Mouse (Mus musculus): ENCODE measurements around the gene Mark2.
A peak's percentile ranks its signal among the peaks of the same experiment; 100 is the strongest.

Gene Mark2

DNA sequence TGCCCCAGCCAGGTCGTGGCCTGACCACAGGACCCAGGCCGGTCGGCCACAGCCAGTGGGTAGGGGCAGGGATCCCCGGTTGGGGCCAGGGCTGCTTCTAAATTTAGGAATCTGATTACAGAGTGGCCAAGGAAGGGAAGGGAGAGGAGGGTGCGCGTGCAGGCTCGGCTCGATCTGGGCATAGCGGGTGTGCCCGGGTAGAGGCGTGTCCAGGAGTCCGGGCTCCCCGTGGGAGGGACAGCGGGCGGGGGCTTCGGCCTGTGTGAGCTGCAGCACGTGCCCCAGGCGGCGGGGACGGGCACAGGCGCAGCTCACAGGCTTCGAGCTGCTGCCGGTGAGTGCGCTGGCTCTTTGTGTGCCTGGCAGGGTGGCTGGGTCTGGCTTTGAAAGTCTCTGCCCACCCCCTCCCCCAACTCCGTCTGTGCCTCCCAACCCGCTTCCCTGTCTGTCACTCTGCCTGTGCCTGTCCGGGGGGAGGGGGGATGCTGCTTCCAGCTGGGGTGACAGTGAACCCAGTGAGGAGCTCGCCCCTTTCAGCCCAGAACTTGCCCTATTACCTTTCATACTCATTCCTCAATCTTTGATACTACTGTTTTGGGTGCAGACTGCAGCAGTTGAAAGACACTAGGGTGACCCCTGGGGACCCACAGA is 74.4 kb downstream of the Mark2 start, which contains the start of gene Rcor2:
Gene Rcor2, plus strand, starts transcription at position 235 of the 651 bp plus-strand sequence.
- DNase-seq (ENCODE audit: low spot score in 2 of 2): peak; percentile 41 to 44

DNA sequence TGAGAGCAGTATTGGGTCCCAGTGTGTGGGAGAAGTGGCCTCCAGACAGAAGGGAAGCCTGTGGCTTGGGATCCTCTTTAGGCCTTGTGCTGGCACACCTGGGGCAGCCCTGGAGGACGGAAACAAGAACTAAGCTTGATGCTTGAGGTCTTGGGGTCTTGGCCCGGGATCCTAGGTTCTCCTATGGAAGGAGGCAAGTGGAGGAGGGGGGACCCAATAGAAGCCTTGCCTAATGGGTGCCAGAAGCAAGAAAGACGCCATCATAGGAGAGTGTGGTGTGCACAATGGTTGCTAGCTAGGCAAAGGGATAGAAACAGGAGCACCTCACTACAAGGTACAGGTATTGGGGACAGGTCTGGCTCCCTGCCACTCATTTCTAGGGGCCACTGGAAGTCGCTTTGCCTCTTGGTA is 75.2 kb downstream of the Mark2 start:
- peak in 1 of 2 experiments; percentile 4 for DNase-seq (ENCODE audit: low spot score in 2 of 2)

DNA sequence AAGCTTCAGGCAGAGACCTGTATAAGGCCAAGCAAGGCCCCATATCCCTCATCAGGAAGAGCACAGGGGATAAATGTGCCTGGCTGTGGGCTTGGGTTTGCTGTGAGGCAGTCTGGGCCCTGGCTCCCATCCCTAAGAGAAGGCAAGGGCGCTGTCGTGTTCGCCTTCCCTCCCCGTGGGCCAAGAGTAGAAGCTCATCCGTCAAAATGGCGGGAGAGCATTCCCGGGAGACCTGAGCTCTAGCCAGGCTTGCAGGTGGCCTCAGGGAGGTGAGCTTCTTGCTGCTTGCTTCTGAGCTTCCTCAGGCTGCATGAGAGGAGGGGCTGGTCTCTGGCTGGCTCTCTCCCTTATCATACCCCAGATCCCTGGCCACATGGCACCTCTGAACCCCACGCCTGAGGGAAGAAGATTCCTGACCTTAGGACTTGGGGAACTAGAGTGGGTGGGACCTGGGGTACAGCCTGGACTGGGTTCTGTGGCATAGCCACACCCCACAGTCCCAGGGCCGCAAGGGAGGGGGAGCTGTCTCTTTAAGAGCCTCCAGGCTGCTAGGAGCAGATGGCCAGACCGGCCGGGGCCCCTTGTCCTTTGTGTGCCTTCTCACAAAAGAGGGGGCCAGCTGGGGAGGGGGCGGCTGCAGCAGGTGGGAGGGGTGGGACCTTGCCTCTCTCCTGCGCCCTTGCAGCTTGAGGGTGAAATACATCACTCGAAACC is 76.0 kb downstream of the Mark2 start:
- peak in 1 of 2 experiments; percentile 14 for DNase-seq (ENCODE audit: low spot score in 2 of 2)

- peak; percentile 17 to 49 for DNase-seq (ENCODE audit: low spot score in 2 of 2)
Measured at GRCm38 (mm10) chr19:7264766-7265331, 76.8 kb downstream of the Mark2 start.

DNA sequence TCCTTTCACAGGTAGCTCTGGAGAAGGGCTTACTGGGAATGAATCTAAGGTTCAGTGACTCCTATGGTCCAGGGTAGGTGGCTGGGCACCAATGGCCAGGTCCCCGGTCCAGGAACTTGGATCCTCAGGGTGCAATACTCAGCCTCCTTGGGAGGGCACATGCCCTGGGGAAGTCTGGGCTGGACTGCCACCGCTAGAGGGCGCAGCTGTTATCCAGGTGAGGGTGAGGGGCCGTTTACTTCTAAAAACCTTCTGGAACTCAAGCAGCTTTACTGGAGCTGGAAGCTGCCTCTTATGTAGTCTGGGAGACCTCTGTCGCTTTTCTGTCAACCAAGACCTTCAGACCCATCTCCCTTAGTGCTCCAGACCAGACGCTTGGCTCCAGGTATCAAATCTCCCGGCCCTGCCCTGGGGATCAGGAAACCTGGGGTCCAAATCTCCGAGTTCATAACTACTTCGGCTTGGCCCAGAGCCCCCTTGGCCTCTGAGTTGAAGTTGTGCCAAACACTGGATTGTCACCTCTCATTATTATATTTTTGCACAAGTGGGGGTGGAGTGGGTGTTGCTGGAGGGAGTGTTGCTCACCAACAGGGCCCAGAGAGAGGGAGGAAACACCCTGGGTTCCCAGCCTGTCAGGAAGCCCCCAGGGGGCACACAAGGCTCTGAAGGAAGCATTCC is 77.4 kb downstream of the Mark2 start:
- peak; percentile 35 to 70 for DNase-seq (ENCODE audit: low spot score in 2 of 2)

DNA sequence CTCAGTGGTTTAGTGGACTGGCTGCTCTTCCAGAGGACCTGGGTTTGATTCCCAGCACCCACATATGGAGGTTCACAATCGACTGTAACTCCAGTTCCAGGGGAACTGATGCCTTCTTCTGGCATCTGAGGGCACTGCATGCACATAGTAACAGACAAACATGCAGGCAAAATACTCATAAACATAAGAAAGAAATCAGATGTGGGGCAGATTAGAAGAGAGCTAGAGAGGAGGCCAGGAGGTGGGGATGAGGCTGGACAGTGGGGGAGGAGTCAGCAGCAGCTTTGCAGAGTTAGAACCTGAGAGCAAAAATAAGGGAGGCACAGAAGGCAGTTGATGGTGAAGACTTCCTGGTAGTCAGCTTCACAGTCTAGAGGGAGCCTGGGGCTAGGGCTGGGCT is 79.1 kb downstream of the Mark2 start:
- DNase-seq (ENCODE audit: low spot score in 2 of 2): no peak

DNA sequence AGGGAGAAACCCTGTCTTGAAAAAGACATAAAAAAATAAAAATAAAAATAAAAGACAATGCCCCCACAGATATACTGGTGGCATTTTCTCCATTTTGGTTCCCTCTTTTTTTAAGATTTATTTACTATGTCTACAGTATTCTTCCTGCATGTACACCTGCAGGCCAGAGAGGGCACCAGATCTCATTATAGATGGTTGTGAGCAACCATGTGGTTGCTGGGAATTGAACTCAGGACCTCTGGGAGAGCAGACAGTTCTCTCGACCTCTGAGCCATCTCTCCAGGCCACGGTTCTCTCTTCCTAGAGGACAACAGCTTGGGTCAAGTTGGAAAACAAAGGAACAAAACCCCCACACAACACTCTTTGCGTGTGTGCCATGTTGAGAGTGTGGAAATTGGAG is 79.7 kb downstream of the Mark2 start:
- DNase-seq (ENCODE audit: low spot score in 2 of 2): no peak

- DNase-seq (ENCODE audit: low spot score in 2 of 2): no peak
Measured at GRCm38 (mm10) chr19:7261476-7261875, 80.2 kb downstream of the Mark2 start.

- no peak for DNase-seq (ENCODE audit: low spot score in 2 of 2)
Measured at GRCm38 (mm10) chr19:7257881-7258280, 83.8 kb downstream of the Mark2 start.

DNA sequence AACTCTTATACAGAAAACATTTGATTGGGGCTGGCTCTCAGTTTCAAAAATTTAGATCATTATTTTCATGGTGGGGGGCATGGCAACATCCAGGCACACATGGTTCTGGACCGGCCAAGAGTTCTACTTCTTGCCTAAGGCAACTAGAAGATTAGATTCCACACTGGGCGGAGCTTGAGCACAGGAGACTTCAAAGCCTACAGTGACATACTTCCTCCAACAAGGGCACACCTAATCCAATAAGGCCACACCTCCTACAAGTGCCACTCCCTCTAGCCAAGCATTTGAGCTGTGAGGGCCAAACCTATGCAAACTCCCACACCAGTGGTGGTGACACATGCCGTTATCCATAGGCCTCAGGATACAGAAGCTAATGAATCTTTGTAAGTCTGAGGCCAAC is 95.6 kb downstream of the Mark2 start:
- no peak for DNase-seq (ENCODE audit: low spot score in 2 of 2)

GRCm38 (mm10) chr19:7240782-7241690 is 100.6 kb downstream of the Mark2 start, which contains the start of gene Naa40:
Gene Naa40, minus strand, starts transcription at chr19:7241183.
- DNase-seq (ENCODE audit: low spot score in 2 of 2): peak; percentile 87 to 90

DNA sequence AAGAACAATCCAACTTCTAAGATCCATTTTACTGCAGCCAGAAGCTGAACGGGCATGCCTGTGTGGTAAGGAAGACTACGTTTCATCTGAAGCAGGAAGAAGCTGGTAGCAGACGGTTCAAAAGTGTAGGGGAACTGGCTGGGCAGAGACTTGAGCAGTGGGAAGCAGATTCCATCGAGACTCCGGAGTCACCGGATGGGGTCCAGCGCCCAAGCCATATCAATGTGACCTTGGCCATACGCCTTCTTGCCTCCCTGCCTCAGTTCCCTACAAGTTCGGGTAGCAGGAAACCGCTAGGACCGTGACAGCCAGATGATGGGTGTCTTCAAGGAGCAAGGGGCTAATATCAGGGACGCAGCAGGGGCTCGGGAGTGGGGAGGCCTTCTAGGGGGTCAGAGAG is 101.4 kb downstream of the Mark2 start:
- no peak for DNase-seq (ENCODE audit: low spot score in 2 of 2)

DNA sequence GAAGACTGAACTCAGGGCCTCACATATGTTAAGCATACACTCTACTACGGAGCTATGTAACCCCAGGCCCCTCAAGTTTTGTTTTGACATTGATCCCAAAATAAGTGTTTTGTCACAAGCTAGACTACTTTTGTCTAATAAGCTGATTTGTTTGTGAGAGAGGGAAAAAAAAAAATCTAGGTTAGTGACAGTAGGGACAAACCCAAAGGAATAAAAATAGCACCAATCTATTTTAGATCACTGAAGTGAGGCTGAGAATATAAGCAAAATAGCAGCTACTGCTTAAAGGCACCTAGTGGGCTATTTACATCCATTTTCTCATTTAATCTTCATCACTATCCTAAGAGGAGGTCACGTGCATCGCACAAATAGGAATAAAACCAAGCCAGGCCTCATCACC is 102.1 kb downstream of the Mark2 start:
- DNase-seq (ENCODE audit: low spot score in 2 of 2): no peak

GRCm38 (mm10) chr19:7236742-7237141 is 104.9 kb downstream of the Mark2 start:
- no peak for DNase-seq (ENCODE audit: low spot score in 2 of 2)

DNA sequence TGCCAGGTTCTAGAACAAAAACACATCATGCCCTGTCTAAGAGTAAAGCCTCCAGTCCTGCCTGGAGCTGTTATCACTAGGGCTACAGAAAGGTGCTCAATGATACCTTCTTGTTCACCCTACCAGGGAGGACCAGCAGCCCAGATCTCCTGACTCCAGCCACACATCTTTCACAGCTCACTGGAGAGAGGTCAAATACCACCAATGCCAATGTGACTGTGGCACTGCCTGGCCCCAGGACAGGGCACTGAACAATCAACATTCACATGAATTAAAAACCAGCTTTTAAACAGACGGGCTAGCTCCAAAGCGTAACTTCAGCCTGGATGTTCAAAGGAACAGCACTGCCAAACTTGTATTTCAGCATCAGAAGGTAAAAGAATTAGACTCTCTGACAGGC is 105.6 kb downstream of the Mark2 start:
- no peak for DNase-seq (ENCODE audit: low spot score in 2 of 2)

DNA sequence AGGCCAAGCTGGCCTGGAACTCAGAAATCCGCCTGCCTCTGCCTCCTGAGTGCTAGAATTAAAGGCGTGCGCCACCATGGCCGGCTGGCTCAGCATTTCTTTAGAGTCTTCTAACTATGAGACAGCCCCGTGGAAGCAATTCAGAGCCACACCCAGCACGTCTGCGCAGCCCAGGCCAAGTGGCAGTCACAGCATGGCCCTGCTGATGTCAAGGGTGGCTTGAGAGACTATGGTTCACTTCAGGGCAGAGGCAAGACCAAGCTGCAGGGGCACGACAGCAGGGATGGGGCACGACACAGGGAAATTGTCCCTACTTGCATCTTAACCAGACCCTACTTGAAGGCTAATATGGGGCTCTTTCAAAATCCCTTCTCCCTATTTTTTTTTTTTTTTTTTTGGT is 106.2 kb downstream of the Mark2 start:
- no peak for DNase-seq (ENCODE audit: low spot score in 2 of 2)

GRCm38 (mm10) chr19:7234537-7235221 is 107.0 kb downstream of the Mark2 start:
- DNase-seq (ENCODE audit: low spot score in 2 of 2): peak; percentile 77 to 80

GRCm38 (mm10) chr19:7226511-7226914 is 115.1 kb downstream of the Mark2 start:
- DNase-seq (ENCODE audit: low spot score in 2 of 2): no peak

Measured in frontal cortex, postnatal 14 days (tissue).